In the genomic region with DNA sequence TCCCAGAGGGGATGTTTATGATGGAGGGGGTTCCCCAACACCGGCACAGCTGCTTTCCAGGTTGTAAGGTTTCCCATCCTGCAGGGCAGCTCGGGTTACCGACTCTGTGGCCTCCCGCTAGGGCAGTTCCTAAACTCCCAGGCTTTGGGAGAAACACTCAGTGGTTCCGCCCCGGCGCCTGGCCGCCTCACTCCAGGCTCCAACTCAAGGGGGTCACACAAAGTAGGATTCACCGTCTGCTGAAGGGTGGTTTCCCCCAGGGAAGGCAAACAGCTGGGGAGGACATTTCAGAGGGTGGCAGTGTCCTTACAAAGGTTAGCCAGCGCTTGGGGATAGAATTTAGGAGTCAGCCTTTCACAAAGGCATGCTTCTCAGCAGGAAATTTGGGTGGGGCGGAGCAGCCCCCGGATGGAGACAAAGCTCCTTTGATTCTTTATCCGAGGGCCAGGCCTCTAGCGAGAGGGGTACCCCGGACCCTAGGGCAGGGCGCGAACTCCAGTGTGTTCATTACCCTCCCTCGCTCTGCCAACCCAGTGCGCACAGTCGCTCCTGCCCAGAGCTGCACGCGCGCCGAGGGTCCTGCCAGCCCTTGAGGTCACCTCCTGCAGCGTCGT, we compare ENCODE assay signal across 9 mouse cellular contexts. TPM values are rescaled to one million over a fixed set of nuclear protein-coding genes. Genes with fewer than 3 reads are reported as not detected.
A peak's percentile ranks its signal among the peaks of the same experiment; 100 is the strongest.
DNase-seq lines count a peak whose midpoint lies in the region; ATAC-seq and TF ChIP-seq lines count a peak whose summit lies in the region.
"Had no signal": no experiment of that assay in that cellular context is flagged by ENCODE, and none has a peak within 500 bp of the region (broad histone marks: within the 10 kb centered on the region; RNA-seq: fewer than 3 reads in every experiment).

No protein-coding gene starts in this region.

- H3K27me3 ChIP-seq in liver, adult 2 months (ENCODE audit: control insufficient read depth, insufficient read depth, low read length), result no peaks in the 10 kb centered on the region
- peaks cover 42% of the 10 kb centered on the region for H3K27me3 ChIP-seq in forebrain, embryonic 12.5 days
- peaks cover 37% of the 10 kb centered on the region for H3K27me3 ChIP-seq in hindbrain, embryonic 12.5 days
- H3K27me3 ChIP-seq: Patski had no signal

- TF ChIP-seq CTCF in liver, adult 2 months (IDR thresholded peaks at IDR 0.05; ENCODE audit: low read depth, low read length), result no peak

- TF ChIP-seq POLR2A in liver, adult 2 months (IDR thresholded peaks at IDR 0.05; ENCODE audit: extremely low read depth, insufficient read depth, low read length), result no peak

- no peaks in the 10 kb centered on the region for H3K9me3 ChIP-seq in forebrain, embryonic 12.5 days
- no peaks in the 10 kb centered on the region for H3K9me3 ChIP-seq in hindbrain, embryonic 12.5 days (replicated peaks)

- H3K36me3 ChIP-seq in liver, adult 2 months (ENCODE audit: control insufficient read depth, insufficient read depth, low read length), result 0 out of 2 replicates have a peak, but pooled peaks cover 2% of the 10 kb centered on the region
- H3K36me3 ChIP-seq in forebrain, embryonic 12.5 days (replicated peaks), result no peaks in the 10 kb centered on the region
- H3K36me3 ChIP-seq in hindbrain, embryonic 12.5 days, result no peaks in the 10 kb centered on the region

- H3K4me3 ChIP-seq in liver, adult 2 months (ENCODE audit: insufficient read depth, low read depth, low read length), result peak overlapping the region; percentile 65
- H3K4me3 ChIP-seq in forebrain, embryonic 12.5 days (replicated peaks), result peak overlapping the region; percentile 53
- peak overlapping the region; percentile 49 for H3K4me3 ChIP-seq in hindbrain, embryonic 12.5 days

- WGBS in liver, adult 2 months, result 21% methylated on average over 26 of the region's 26 CpGs
- 2% methylated on average over 26 of the region's 26 CpGs for WGBS in forebrain, embryonic 12.5 days
- WGBS in hindbrain, embryonic 12.5 days, result 2% methylated on average over 25 of the region's 26 CpGs

- ATAC-seq in forebrain, embryonic 12.5 days (ENCODE audit: low FRiP score), result no peak; the same call in 1 of the 2 replicates
- ATAC-seq in hindbrain, embryonic 12.5 days (ENCODE audit: low FRiP score), result peak; percentile 8; the same call in 1 of the 2 replicates
- ATAC-seq in activated CD4-positive, CD25-positive, alpha-beta regulatory T cell, adult 4 months, result no peak
- ATAC-seq: Patski had no signal

- DNase-seq in liver, adult 2 months (ENCODE audit: extremely low read depth, low read depth, low spot score), result no peak
- no peak for DNase-seq in liver
- peak; percentile 23 for DNase-seq in lung, postnatal 10 days
- no peak for DNase-seq in right cerebral cortex, postnatal 25 days
- no peak for DNase-seq in urinary bladder, adult 2 months (ENCODE audit: low spot score)

- H3K4me2 ChIP-seq in forebrain, embryonic 12.5 days, result peak overlapping the region; percentile 87
- H3K4me2 ChIP-seq in hindbrain, embryonic 12.5 days (replicated peaks), result peak overlapping the region; percentile 89

- no peaks in the 10 kb centered on the region for H3K4me1 ChIP-seq in liver, adult 2 months (ENCODE audit: control insufficient read depth, insufficient read depth, low read length)
- H3K4me1 ChIP-seq in forebrain, embryonic 12.5 days, result peaks cover 23% of the 10 kb centered on the region
- H3K4me1 ChIP-seq in hindbrain, embryonic 12.5 days, result peaks cover 21% of the 10 kb centered on the region

- H3K27ac ChIP-seq in liver, adult 2 months (replicated peaks; ENCODE audit: insufficient read depth, low read depth, low read length), result 0 out of 2 replicates have a peak overlapping the region, but pooled peaks have one; percentile 9
- H3K27ac ChIP-seq in forebrain, embryonic 12.5 days, result peak overlapping the region; percentile 42
- peak overlapping the region; percentile 75 for H3K27ac ChIP-seq in hindbrain, embryonic 12.5 days

- peak overlapping the region; percentile 69 for H3K9ac ChIP-seq in liver, adult 2 months (ENCODE audit: low read depth, low read length)
- peak overlapping the region; percentile 40; the same call in 1 of the 2 replicates for H3K9ac ChIP-seq in forebrain, embryonic 12.5 days
- 0 out of 2 replicates have a peak overlapping the region, but pooled peaks have one; percentile 38 for H3K9ac ChIP-seq in hindbrain, embryonic 12.5 days

- no peaks in the 10 kb centered on the region for H3K79me2 ChIP-seq in liver, adult 2 months (ENCODE audit: control insufficient read depth, insufficient read depth, low read length)

RNA-seq across cellular contexts. Expression of a gene that starts 0.5 kb away (rescaled TPM):
- 2.3 and 6.2 TPM in 2 replicates for total RNA-seq in liver, adult 2 months (2014; rRNA removed)
- polyA plus RNA-seq in liver, adult 2 months (2012; rRNA removed), result 5.9 and 6.0 TPM in 2 replicates
- 37.9 and 39.4 TPM in 2 replicates for polyA plus RNA-seq in forebrain, embryonic 12.5 days (2016; fragmentation: Nextera tagmentation; extraction: Ambion mirVana)
- polyA plus RNA-seq in hindbrain, embryonic 12.5 days (2016; fragmentation: Nextera tagmentation; extraction: Ambion mirVana), result 68.8 and 78.8 TPM in 2 replicates
- 1 to 10 TPM; 1.1 to 2.9 TPM for polyA plus RNA-seq in activated CD4-positive, CD25-positive, alpha-beta regulatory T cell, adult 4 months (2017; shearing (Covaris generic))
- polyA plus RNA-seq in urinary bladder, adult 2 months (2012; rRNA removed), result 9.0 and 12.6 TPM in 2 replicates

Comparison
In these comparisons a context has a peak if more than half of its experiments do, and no peak if none do; other contexts are left out.
1. H3K27ac ChIP-seq: peak in every context shown above with its lines; median percentile 75 in hindbrain, embryonic 12.5 days; 42 in forebrain, embryonic 12.5 days; 9 in liver, adult 2 months.